Mouse (Mus musculus) CH12.LX (cell line): ENCODE data around the gene Slc52a3.

Experiments used
- HCFC1 ChIP-seq: IDR thresholded peaks from 2 replicates; pipeline ENCODE4 v1.6.1; 2012; ENCODE audit warnings: low read depth, mild to moderate bottlenecking, inconsistent platforms, low read length, improper control_type of control experiment
- JUND ChIP-seq: conservative IDR thresholded peaks from 2 replicates; pipeline ENCODE4 v1.6.1; 2011; ENCODE audit warnings: low read depth, low read length, improper control_type of control experiment
- MAFK ChIP-seq: IDR thresholded peaks from 2 replicates; pipeline ENCODE4 v1.6.1; 2011; ENCODE audit warnings: low read length, improper control_type of control experiment; ENCODE audit not compliant: insufficient replicate concordance
- NRF1 ChIP-seq: IDR thresholded peaks from 2 replicates; pipeline ENCODE4 v1.6.1; 2014; ENCODE audit warnings: low read depth, mild to moderate bottlenecking, inconsistent platforms, low read length, improper control_type of control experiment, moderate library complexity
- POLR2A ChIP-seq: IDR thresholded peaks from 2 replicates; pipeline ENCODE4 v1.6.1; 2011; ENCODE audit warnings: low read depth, mild to moderate bottlenecking, improper control_type of control experiment, low read length

GRCm38 (mm10) chr2:151969396-151969795 is 26.9 kb upstream of the Slc52a3 start:
- TF ChIP-seq NRF1 = no peak
- no peak for TF ChIP-seq HCFC1
- no peak for TF ChIP-seq JUND
- no peak for TF ChIP-seq POLR2A
- TF ChIP-seq MAFK = no peak
